Mouse (Mus musculus) kidney, adult 2 months (tissue): ENCODE data around the gene Smtnl1.

Experiments used
- CTCF ChIP-seq: fragments of 200-500 bp; conservative IDR thresholded peaks from 2 replicates; pipeline ENCODE4 v1.5.1; 2011; ENCODE audit warnings: low read depth, mild to moderate bottlenecking, control low read depth, low read length, moderate library complexity, mixed read lengths; ENCODE audit not compliant: insufficient read depth, insufficient read length
- POLR2A ChIP-seq: fragments of 200-500 bp; IDR thresholded peaks from one replicate; pipeline ENCODE4 v1.6.1; 2011; ENCODE audit warnings: low read depth, low read length, control low read depth

DNA sequence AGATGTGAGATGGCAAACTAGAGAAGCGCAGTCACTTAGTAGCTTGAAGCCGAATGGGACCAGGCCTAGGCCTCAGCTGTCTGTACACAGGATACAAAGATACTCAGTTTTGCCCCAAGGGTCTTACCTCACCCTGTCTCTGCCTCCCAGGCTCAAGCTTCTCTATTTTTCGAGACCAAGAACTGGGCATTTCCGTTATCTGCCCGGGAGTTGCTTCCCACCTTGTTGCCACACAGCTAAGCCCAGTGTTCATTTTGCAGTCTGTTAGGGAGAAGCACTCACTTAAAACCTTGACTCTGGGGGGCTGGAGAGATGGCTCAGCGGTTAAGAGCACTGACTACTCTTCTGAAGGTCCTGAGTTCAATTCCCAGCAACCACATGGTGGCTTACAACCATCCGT lies 18.5 kb downstream of the Smtnl1 start:
- no peak for TF ChIP-seq CTCF
- no peak for TF ChIP-seq POLR2A
